Mouse (Mus musculus) c-Kit-negative CD71-positive TER-119-positive erythroid progenitor cells, embryonic 14.5 days (primary cell): ENCODE results near the gene Cntfr.
A peak's percentile ranks its signal among the peaks of the same experiment; 100 is the strongest.

Experiments used
- DNase-seq: peaks from one replicate; pipeline ENCODE4 v3.0.0-alpha.2; 2013; ENCODE audit warnings: low read depth, low spot score

Gene Cntfr

DNA sequence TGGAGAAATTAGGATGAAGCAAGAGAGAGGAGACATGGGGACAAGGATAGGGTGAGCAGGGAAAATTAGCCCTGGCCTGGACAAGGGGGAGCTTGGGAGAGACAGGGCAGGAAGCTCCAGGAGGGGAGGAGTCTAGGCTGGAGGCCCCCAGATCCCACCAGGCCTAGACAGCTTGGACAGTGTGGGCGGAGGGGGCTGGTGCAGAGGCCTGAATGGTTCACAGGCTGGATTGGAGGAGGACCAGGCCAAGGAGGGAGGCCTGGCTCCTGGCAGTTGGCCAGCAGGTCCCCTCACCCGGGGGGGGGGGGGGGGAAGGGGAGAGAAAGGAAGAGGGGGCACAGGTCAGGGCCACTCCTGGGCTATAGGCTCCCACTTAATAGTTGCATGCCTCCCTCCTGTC lies 17.6 kb downstream of the Cntfr start:
- no peak for DNase-seq

DNA sequence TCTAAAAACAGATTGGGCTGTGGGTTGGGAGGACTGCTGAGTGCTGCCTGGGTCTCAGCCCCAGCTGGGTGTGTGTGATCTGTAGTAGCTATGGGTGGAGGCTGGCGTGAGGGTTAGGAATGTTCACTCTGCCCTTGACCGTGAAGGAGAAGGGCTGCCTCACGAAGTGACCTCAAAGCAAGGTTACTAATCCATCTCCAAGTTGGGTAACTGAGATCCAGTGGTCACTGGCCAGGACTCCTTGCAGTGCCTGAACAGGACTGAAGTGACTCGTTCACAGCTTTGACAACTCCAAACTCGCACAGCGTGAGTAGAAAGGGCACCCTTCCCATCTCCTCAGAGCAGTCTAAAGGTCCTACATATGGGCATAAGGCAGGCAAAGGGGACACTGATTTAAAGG lies 18.0 kb downstream of the Cntfr start:
- no peak for DNase-seq

- DNase-seq = no peak
Observed at GRCm38 (mm10) chr4:41677006-41677629, 19.8 kb downstream of the Cntfr start.

DNA sequence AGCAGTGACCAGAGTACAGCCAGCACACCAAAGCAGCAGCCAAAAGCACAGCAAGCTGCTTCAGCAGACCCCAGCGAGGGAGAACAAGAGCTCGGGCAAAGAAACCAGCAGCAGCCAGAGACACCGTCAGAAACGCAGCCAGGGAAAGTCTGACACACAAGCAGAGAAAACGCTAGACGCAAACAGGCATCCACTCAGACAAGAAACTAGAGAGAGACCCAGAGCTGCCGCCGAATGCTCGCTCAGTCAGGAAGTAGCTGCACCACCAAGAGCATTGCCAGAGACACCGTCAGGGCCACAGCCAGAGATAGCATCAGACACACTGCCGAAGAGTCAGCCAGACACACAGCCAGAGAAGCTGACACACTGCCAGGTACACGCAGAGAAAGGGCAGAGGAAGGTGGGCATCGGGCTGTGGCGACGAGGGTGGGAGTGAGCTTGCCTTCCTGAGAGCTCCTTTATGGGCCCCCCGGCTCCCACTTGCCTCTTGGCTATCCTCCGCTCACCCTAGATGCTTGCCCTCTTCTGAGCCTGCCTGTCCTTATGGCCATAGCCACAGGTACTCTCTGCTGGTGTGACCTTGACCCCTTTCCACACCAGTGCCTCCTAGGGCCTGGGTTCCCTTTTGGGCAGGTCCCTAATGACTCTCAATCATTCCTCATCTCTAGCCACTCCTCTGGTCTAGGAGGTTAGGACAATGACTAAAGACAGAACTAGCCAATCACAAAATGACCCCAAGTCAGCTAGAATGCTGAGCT lies 20.5 kb downstream of the Cntfr start:
- no peak for DNase-seq

- DNase-seq = no peak
Observed at GRCm38 (mm10) chr4:41673186-41673585, 23.7 kb downstream of the Cntfr start.

DNA sequence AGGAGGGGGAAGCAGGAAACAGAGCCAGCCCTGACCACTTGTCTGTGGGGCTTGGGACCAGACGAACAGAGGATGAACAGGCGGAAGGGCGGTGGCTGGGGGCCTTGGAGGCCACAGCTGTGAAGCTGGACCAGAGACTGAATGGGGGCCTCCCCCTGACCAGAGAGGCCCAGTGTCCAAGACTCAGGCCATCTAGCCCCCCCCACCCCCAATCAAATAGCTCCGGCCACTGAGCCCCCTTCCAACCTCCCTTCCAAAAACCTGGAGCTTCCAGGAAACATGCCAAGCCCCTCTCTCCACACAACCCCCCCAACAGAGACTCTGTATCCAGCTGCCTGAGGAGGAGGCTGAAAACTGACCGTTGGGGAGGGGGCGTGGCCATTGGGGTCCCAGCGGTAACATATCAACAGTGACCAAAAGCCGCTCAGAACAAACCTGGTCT lies 24.3 kb downstream of the Cntfr start:
- DNase-seq = no peak

- no peak for DNase-seq
Observed at GRCm38 (mm10) chr4:41671963-41672480, 24.9 kb downstream of the Cntfr start.

DNA sequence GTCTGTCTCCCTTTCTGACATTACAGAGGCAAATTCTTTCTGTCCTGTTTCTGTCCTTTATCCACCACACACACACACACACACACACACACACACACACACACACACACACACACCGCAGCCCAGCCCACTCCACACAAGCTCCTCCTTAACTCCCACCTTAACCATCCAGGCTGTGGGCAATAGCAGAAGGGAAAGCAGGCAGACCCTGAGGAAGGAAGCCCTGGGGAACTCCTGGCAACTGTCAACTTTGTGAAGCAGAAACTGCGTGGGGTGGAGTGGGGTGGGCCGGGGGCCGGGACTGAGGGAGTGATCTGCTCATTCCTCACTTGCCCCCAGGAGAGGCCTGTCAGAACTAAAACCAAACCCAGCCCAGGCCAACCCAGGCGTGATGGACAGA lies 25.4 kb downstream of the Cntfr start:
- DNase-seq = no peak

DNA sequence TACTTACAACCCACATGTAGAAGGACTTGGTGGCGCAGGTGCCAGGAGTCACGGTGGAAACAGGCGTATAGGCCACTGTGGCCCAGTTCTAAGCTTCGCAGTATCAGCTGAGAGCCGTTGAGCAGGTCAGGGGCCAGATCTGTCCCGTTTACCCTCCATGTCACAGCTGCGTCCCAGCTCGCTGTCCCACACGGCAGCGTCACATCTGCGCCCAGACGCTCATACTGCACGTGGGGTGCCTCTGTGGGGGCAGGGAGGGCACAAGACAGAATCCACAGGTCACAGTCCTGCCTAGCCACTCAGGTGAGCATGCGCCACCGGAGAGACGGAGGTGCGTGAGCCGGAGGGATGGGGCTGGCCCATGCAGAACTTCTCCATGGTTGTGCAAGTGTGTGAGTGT lies 26.1 kb downstream of the Cntfr start:
- DNase-seq = no peak

- DNase-seq = no peak
Observed at GRCm38 (mm10) chr4:41666646-41667045, 30.2 kb downstream of the Cntfr start.

DNA sequence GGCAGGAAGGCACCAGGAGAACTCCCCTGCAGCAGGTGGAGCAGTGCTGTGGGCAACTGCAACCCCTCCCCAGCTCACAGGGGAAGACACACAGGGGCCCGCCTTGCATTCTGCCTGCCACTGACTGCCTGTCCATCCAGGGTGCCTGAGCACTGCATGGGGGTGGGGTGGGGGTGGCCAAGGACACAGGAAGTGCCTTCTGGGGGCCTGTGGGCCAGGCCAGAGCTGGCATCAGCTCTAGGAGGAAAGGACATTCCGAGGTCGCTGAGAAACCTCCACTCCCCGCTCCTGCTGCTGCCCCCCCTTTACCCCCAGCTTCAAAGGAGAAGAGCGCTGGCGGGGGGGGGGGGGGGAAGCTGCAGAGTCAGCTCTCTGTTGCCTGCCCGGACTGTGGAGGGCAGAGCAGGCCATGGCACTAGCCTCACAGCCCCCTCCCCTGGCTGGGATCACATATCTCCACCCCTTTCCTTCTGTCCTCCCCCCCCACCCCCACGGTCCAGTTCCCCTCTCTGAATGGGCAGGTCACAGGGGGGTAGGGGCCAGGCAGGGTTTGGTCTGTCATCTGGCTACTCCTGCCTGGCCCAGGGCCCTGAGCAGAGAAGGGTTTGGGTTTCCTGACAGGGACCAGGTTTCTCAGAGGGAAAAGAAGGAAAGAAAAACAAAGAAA lies 31.7 kb downstream of the Cntfr start:
- DNase-seq = no peak

DNA sequence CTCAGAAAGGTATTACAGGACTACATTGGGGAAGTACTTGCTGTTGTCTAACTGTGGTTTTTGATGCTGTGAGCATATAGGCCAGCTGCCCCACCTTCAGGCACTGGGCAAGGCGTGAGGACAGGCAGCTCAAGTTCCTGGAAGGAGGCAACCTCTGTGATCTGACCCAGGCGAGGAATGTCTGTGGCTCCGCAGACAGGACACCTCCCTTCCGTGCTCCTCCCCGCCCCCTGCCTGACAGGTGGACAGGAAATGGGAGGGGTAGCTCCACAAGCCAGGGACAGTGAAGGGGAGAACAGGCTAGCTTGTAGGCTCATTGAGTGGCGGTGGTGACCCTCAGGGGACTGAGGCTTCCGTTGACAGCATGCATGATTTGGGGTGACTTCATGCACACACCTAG lies 32.4 kb downstream of the Cntfr start:
- DNase-seq = no peak

DNA sequence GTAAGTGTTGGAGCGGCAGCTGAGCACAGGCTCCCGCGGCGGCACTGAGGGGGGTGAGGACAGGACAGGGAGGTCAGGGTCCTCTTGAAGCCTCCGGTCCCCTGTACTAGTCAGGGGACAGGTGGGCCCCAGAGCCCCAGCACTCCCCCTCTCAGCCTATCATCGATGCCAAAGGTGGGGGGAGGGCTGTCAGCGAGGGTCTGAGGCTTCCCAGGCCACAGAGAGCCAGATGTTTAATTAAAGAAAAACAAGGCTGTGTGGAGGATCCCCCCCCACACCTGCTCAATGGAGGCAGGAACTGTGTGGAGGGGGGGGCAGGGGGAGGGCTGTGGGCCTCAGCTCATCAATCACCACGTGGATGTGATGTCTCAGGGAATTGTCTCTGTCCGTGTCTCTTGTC lies 33.3 kb downstream of the Cntfr start:
- no peak for DNase-seq

DNA sequence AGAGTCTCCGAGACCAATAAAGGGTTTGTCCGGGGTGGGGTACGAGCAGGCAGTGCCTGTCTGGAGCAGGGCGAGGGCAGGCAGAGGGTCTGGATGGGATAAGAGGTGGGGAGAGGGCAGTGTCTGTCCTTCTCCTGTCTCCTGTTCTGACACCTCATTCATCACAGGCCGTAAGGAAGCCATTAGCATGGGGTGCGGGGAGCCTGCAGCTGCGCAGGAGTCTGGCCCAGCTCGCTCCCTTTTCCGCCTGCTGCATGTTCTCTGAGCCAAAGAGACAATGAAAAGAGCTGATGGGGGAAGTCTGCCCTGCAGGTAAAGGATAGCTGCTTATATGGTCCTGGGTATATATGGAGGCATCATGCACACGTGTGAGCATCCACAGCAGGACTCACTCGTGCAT lies 34.2 kb downstream of the Cntfr start:
- DNase-seq = no peak

GRCm38 (mm10) chr4:41660851-41661430 lies 35.9 kb downstream of the Cntfr start:
- DNase-seq = no peak

DNA sequence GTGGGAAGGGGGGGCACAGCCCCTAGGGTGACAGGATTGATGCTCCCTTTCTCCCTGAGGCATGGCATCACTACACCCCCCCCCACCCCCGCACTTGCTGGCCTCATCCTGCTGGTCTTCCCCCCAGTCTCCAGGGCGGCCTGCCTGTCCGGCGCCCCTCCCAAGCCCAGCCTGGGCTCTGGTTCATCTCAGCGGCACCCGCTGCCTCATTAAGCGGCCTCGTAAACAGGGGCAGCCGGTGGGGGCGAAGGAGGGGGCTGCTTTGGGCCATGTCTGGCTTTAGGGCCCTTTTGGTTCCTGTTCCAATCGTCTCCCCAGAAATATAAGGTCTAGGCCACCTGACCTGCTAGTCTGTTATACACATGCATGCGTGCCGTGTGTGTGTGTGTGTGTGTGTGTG lies 37.3 kb downstream of the Cntfr start:
- DNase-seq = no peak

DNA sequence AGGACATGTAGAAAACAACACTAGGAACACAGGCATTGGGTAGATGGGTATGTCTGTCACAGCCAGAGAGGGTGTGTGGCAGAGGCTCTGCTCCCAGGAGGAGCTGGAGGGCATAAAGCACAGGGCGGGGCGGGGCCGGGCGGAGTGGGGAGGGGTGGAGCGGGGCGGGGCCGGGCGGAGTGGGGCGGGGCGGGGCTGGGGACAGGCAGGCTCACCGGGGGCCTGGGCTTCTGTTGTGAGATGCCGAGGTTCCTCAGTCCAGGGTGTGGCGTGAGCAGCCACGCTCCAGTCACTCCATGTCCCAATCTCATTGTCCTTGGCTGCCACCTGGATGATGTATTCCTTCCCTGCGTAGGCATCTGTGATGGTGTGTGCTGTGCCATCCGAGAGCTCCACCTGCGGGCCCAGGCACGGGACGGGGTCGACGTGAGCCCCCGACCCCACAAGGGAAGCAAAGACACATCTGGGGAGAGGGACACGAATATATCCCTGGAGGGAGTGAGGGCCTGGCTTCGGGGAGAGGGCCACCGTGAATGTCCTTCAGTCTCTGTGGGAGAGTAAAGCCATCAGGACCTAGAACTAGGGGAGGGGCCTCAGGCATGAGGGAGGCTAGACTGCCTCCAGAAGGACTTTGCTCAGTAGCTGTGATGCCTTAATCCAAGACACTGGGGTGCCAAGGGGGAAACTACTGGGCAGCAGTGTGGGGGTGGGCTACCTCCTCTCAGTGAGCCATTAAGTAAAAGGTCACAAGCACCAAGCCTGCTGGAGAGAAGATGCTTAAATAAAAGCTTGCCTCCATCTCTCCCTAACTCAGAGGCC lies 38.1 kb downstream of the Cntfr start:
- DNase-seq = no peak

DNA sequence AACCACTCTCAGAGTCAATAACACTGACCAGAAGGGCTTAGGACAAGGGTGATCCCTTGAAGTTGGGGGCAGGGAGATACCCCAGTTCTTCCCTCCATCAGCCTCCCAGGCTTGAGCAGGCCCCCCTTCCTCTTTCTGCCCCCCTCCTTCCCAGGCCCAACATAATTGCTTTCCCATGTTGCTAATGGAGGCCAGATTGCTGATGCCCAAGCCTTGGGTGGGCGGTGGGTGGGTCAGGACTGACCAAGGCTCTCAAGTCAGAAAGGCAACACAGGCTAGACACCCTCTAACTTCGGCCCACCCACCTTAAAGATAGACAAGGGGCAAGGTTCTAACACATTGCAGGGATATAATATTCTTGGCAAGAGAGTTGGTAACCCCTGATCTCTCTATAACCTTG lies 41.4 kb downstream of the Cntfr start:
- DNase-seq = no peak

GRCm38 (mm10) chr4:41654217-41654616 lies 42.7 kb downstream of the Cntfr start:
- DNase-seq = no peak

- DNase-seq = no peak
Observed at GRCm38 (mm10) chr4:41653730-41654129, 43.2 kb downstream of the Cntfr start.

DNA sequence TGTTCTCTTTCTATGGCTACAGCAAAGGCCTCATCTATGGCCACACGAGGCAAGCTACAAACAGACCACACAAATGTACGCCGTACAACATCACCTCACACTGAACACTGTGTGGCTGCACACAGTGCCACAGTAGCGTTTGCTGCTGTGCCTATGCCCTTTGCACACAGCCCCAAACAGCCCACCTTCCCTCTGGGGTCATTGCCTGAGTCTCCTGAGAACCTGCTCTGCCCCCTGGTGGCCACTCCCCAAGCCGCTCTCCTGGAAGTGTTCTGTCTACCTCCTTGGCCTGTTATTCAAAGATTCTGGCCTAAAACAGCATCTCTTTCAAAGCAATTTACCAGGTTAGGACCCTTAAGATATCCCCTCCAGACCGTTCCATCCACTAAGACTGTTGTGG lies 43.6 kb downstream of the Cntfr start:
- peak; percentile 11 for DNase-seq
